Mouse (Mus musculus) limb, embryonic 10.5 days (tissue): ENCODE data around the gene Olfr394. TPM values are rescaled to one million over a fixed set of nuclear protein-coding genes. Genes with fewer than 3 reads are reported as not detected.
"Not testable (repeated sequence)": the region's sequence is repeated elsewhere in the genome, so short reads cannot be mapped to it uniquely, and the experiment has no call there.

Experiments used
- DNase-seq: peaks from one replicate; pipeline ENCODE4 v3.0.0-alpha.2; 2017; ENCODE audit warnings: low spot score
- H3K27ac ChIP-seq: fragments of 300-500 bp; sonication (generic); 2 replicates; pipeline ENCODE4 v1.5.1; 2016; ENCODE audit warnings: mild to moderate bottlenecking
- H3K27me3 ChIP-seq: fragments of 300-500 bp; sonication (generic); 2 replicates; pipeline ENCODE4 v1.6.1; 2016; ENCODE audit warnings: low read depth, mild to moderate bottlenecking; ENCODE audit not compliant: poor library complexity, severe bottlenecking
- H3K36me3 ChIP-seq: fragments of 300-500 bp; sonication (generic); 2 replicates; pipeline ENCODE4 v1.6.1; 2016; ENCODE audit warnings: mild to moderate bottlenecking, moderate library complexity
- H3K4me1 ChIP-seq: fragments of 300-500 bp; sonication (generic); 2 replicates; pipeline ENCODE4 v1.6.1; 2016
- H3K4me3 ChIP-seq: fragments of 300-500 bp; sonication (generic); 2 replicates; pipeline ENCODE4 v1.5.1; 2016; ENCODE audit warnings: mild to moderate bottlenecking, moderate library complexity
- H3K9me3 ChIP-seq: fragments of 300-500 bp; sonication (generic); replicated peaks from 2 replicates; pipeline ENCODE4 v1.6.1; 2016; ENCODE audit warnings: mild to moderate bottlenecking
- WGBS: fragments of 180-500 bp; shearing (Covaris S2); methylation state at CpG from one replicate; pipeline ENCODE4 v1.1.7; 2016; 5-methylcytosine and 5-hydroxymethylcytosine counted together
- polyA plus RNA-seq: library from polyadenylated mRNA; unstranded; fragments of >200 nt; fragmentation: Nextera tagmentation; extraction: Ambion mirVana; gene quantifications from 2 replicates; pipeline ENCODE4 v1.2.1, GENCODE M21; 2016

Gene Olfr394
- not detected in 2 replicates for polyA plus RNA-seq

- no peaks in the 10 kb centered on the region for H3K36me3 ChIP-seq
- H3K27ac ChIP-seq: no peak within 1 kb of the TSS
- no peak for DNase-seq
- no peaks in the 10 kb centered on the region for H3K4me1 ChIP-seq
- H3K27me3 ChIP-seq: no peaks in the 10 kb centered on the region
- WGBS: 88% methylated on average over 1 of the region's 1 CpGs
- no peaks in the 10 kb centered on the region for H3K9me3 ChIP-seq
- H3K4me3 ChIP-seq: no peak within 1 kb of the TSS
Observed at GRCm38 (mm10) chr11:73890671-73891070, at the start of gene Olfr394. Olfr394 (minus strand) TSS chr11:73890771.

GRCm38 (mm10) chr11:73936377-73936776 lies 45.8 kb upstream of the Olfr394 start, which contains the start of gene Olfr23:
Olfr23 (plus strand) TSS chr11:73936677.
- no peak within 1 kb of the TSS for H3K4me3 ChIP-seq
- no peaks in the 10 kb centered on the region for H3K27me3 ChIP-seq
- no peaks in the 10 kb centered on the region for H3K4me1 ChIP-seq
- H3K9me3 ChIP-seq: no peaks in the 10 kb centered on the region; the same call in 1 of the 2 replicates
- no peak for DNase-seq
- no peaks in the 10 kb centered on the region for H3K36me3 ChIP-seq
- no peak within 1 kb of the TSS for H3K27ac ChIP-seq

GRCm38 (mm10) chr11:73909199-73909598 lies 18.6 kb upstream of the Olfr394 start, which contains the start of gene Olfr395:
Olfr395 (minus strand) TSS chr11:73909299.
- not testable (repeated sequence) for H3K9me3 ChIP-seq, H3K27me3 ChIP-seq, DNase-seq, H3K27ac ChIP-seq, H3K4me3 ChIP-seq, H3K4me1 ChIP-seq, H3K36me3 ChIP-seq
- WGBS: 87% methylated on average over 4 of the region's 4 CpGs

- no peaks in the 10 kb centered on the region for H3K4me1 ChIP-seq
- no peak for DNase-seq
- no peak within 1 kb of the TSS for H3K27ac ChIP-seq
- H3K36me3 ChIP-seq: no peaks in the 10 kb centered on the region
- H3K9me3 ChIP-seq: no peaks in the 10 kb centered on the region
- no peak within 1 kb of the TSS for H3K4me3 ChIP-seq
- H3K27me3 ChIP-seq: no peaks in the 10 kb centered on the region
Observed at GRCm38 (mm10) chr11:73851354-73851753, 39.2 kb downstream of the Olfr394 start, which contains the start of gene Olfr393. Olfr393 (minus strand) TSS chr11:73851454.

Other genes starting within 250 kb of the Olfr394 start
- not detected in 2 replicates for gene Zfp735, start 202.0 kb downstream of the Olfr394 start, polyA plus RNA-seq
- not detected in 2 replicates for gene Olfr389, start 110.1 kb downstream of the Olfr394 start, polyA plus RNA-seq
- gene Olfr390, start 107.8 kb downstream of the Olfr394 start, polyA plus RNA-seq: not detected in 2 replicates
- not detected in 2 replicates for gene Olfr391-ps, start 87.7 kb downstream of the Olfr394 start, polyA plus RNA-seq
- not detected in 2 replicates for gene Olfr392, start 73.7 kb downstream of the Olfr394 start, polyA plus RNA-seq
- gene Olfr393, start 39.3 kb downstream of the Olfr394 start, polyA plus RNA-seq: not detected in 2 replicates
- not detected in 2 replicates for gene Olfr395, start 18.5 kb upstream of the Olfr394 start, polyA plus RNA-seq
- gene Olfr23, start 45.9 kb upstream of the Olfr394 start, polyA plus RNA-seq: not detected in 2 replicates
- not detected in 2 replicates for gene Olfr397, start 70.0 kb upstream of the Olfr394 start, polyA plus RNA-seq
- not detected in 2 replicates for gene Olfr398, start 99.6 kb upstream of the Olfr394 start, polyA plus RNA-seq
- not detected in 2 replicates for gene Olfr139, start 165.8 kb upstream of the Olfr394 start, polyA plus RNA-seq
- not detected in 2 replicates for gene Olfr399, start 165.8 kb upstream of the Olfr394 start, polyA plus RNA-seq
- not detected in 2 replicates for gene Zfp616, start 179.2 kb upstream of the Olfr394 start, polyA plus RNA-seq
- not detected in 2 replicates for gene Olfr401, start 222.9 kb upstream of the Olfr394 start, polyA plus RNA-seq